Mouse (Mus musculus): ENCODE measurements at regions not wholly inside any gene's neighbourhood (a gene's known extent, or its start where the extent isn't known, plus 50 kb on each side); places are given as distances from the start of the nearest gene placed in this dataset.
"Not testable (repeated sequence)": the region's sequence is repeated elsewhere in the genome, so short reads cannot be mapped to it uniquely, and the experiment has no call there.

GRCm38 (mm10) chr3:149075488-149075851 lies 85.1 kb upstream of the Adgrl2 start:
- Histone ChIP-seq H3K9ac (replicated peaks) (no peak overlapping the region), H3K27me3 (no peaks in the 10 kb centered on the region), H3K4me3 (replicated peaks) (no peak overlapping the region), H3K27ac (no peak overlapping the region), H3K4me2 (replicated peaks) (no peak overlapping the region), H3K36me3 (no peaks in the 10 kb centered on the region), H3K4me1 (replicated peaks) (peaks cover 15% of the 10 kb centered on the region), H3K9me3 (no peaks in the 10 kb centered on the region)
- 51% methylated on average over 5 of the region's 5 CpGs for WGBS
- ATAC-seq = peak; percentile 89

- WGBS = 71% methylated on average over 27 of the region's 27 CpGs
- Histone ChIP-seq H3K4me3 (replicated peaks) (no peak overlapping the region), H3K9ac (replicated peaks) (no peak overlapping the region)
Measured at GRCm38 (mm10) chr3:149074658-149075487, 84.5 kb upstream of the Adgrl2 start.

GRCm38 (mm10) chr3:149070201-149070600 lies 79.8 kb upstream of the Adgrl2 start:
- no peak overlapping the region for H3K27ac ChIP-seq
- no peaks in the 10 kb centered on the region for H3K36me3 ChIP-seq
- no peak overlapping the region for H3K4me3 ChIP-seq (replicated peaks)
- ATAC-seq = no peak
- WGBS = 73% methylated on average over 7 of the region's 7 CpGs
- no peak overlapping the region for H3K4me2 ChIP-seq (replicated peaks)
- no peaks in the 10 kb centered on the region for H3K9me3 ChIP-seq
- no peak overlapping the region for H3K9ac ChIP-seq (replicated peaks)
- no peaks in the 10 kb centered on the region for H3K27me3 ChIP-seq
- H3K4me1 ChIP-seq (replicated peaks) = peaks cover 8% of the 10 kb centered on the region

More at GRCm38 (mm10) chr3:149074658-149075487, 84.5 kb upstream of the Adgrl2 start:
- Histone ChIP-seq H3K36me3 (no peaks in the 10 kb centered on the region), H3K4me1 (replicated peaks) (peaks cover 15% of the 10 kb centered on the region), H3K27me3 (no peaks in the 10 kb centered on the region), H3K27ac (no peak overlapping the region; the same call in 1 of the 2 replicates), H3K9me3 (no peaks in the 10 kb centered on the region), H3K4me2 (replicated peaks) (0 out of 2 replicates have a peak overlapping the region, but pooled peaks have one; percentile 9)
- peak; percentile 76 for ATAC-seq

- ATAC-seq = peak; percentile 56
Measured at GRCm38 (mm10) chr3:149069436-149069835, 79.1 kb upstream of the Adgrl2 start.

GRCm38 (mm10) chr3:149068821-149069220 lies 78.5 kb upstream of the Adgrl2 start:
- Histone ChIP-seq H3K4me2 (replicated peaks) (no peak overlapping the region), H3K9ac (replicated peaks) (no peak overlapping the region), H3K4me3 (replicated peaks) (no peak overlapping the region), H3K36me3 (no peaks in the 10 kb centered on the region), H3K27ac (no peak overlapping the region), H3K9me3 (no peaks in the 10 kb centered on the region), H3K27me3 (no peaks in the 10 kb centered on the region), H3K4me1 (replicated peaks) (no peaks in the 10 kb centered on the region)
- ATAC-seq = peak; percentile 65; the same call in 1 of the 2 replicates
- 67% methylated on average over 7 of the region's 7 CpGs for WGBS

More at GRCm38 (mm10) chr3:149069436-149069835, 79.1 kb upstream of the Adgrl2 start:
- H3K4me2 ChIP-seq (replicated peaks) = no peak overlapping the region
- no peaks in the 10 kb centered on the region for H3K27me3 ChIP-seq
- no peaks in the 10 kb centered on the region for H3K36me3 ChIP-seq
- H3K9ac ChIP-seq (replicated peaks) = no peak overlapping the region
- no peak overlapping the region for H3K27ac ChIP-seq
- no peak overlapping the region for H3K4me3 ChIP-seq (replicated peaks)
- 88% methylated on average over 9 of the region's 9 CpGs for WGBS
- peaks cover under 1% of the 10 kb centered on the region for H3K4me1 ChIP-seq (replicated peaks)
- H3K9me3 ChIP-seq = no peaks in the 10 kb centered on the region

- Histone ChIP-seq H3K27ac (no peak overlapping the region), H3K9me3 (no peaks in the 10 kb centered on the region), H3K27me3 (no peaks in the 10 kb centered on the region), H3K4me3 (replicated peaks) (no peak overlapping the region), H3K4me2 (replicated peaks) (no peak overlapping the region), H3K9ac (replicated peaks) (no peak overlapping the region), H3K4me1 (replicated peaks) (no peaks in the 10 kb centered on the region), H3K36me3 (no peaks in the 10 kb centered on the region)
- 79% methylated on average over 7 of the region's 7 CpGs for WGBS
- no peak for ATAC-seq
Measured at GRCm38 (mm10) chr3:149067758-149068157, 77.4 kb upstream of the Adgrl2 start.

GRCm38 (mm10) chr3:149055077-149055476 lies 64.7 kb upstream of the Adgrl2 start:
- no peak overlapping the region for H3K4me3 ChIP-seq (replicated peaks)
- no peak overlapping the region for H3K4me2 ChIP-seq (replicated peaks)
- H3K9ac ChIP-seq (replicated peaks) = no peak overlapping the region
- ATAC-seq = no peak
- H3K4me1 ChIP-seq (replicated peaks) = peaks cover 3% of the 10 kb centered on the region; the same call in 1 of the 2 replicates
- 70% methylated on average over 12 of the region's 12 CpGs for WGBS
- no peaks in the 10 kb centered on the region for H3K27me3 ChIP-seq
- H3K36me3 ChIP-seq = no peaks in the 10 kb centered on the region
- H3K9me3 ChIP-seq = no peaks in the 10 kb centered on the region
- no peak overlapping the region for H3K27ac ChIP-seq

- H3K27me3 ChIP-seq; H3K36me3 ChIP-seq; H3K27ac ChIP-seq; H3K9me3 ChIP-seq; H3K4me2 ChIP-seq (replicated peaks); ATAC-seq; H3K4me3 ChIP-seq (replicated peaks); H3K9ac ChIP-seq (replicated peaks); H3K4me1 ChIP-seq (replicated peaks): not testable (repeated sequence)
- 98% methylated on average over 1 of the region's 1 CpGs for WGBS
Measured at GRCm38 (mm10) chr3:149052295-149052902, 62.0 kb upstream of the Adgrl2 start.

- Histone ChIP-seq H3K4me1 (replicated peaks) (peaks cover 27% of the 10 kb centered on the region), H3K36me3 (no peaks in the 10 kb centered on the region), H3K4me3 (replicated peaks) (no peak overlapping the region), H3K27me3 (no peaks in the 10 kb centered on the region), H3K4me2 (replicated peaks) (no peak overlapping the region), H3K27ac (no peak overlapping the region), H3K9ac (replicated peaks) (no peak overlapping the region), H3K9me3 (no peaks in the 10 kb centered on the region)
- 93% methylated on average over 4 of the region's 5 CpGs for WGBS
- ATAC-seq = no peak
Measured at GRCm38 (mm10) chr3:149045343-149045742, 55.0 kb upstream of the Adgrl2 start.

- H3K4me1 ChIP-seq (replicated peaks) = peaks cover 23% of the 10 kb centered on the region
Measured at GRCm38 (mm10) chr3:149043901-149044300, 53.5 kb upstream of the Adgrl2 start.

GRCm38 (mm10) chr3:149042527-149042926 lies 52.2 kb upstream of the Adgrl2 start:
- ATAC-seq = peak; percentile 85
- no peak overlapping the region for H3K9ac ChIP-seq (replicated peaks)
- H3K4me2 ChIP-seq (replicated peaks) = peak overlapping the region; percentile 26; the same call in 1 of the 2 replicates
- no peaks in the 10 kb centered on the region for H3K9me3 ChIP-seq
- no peak overlapping the region for H3K4me3 ChIP-seq (replicated peaks)
- no peaks in the 10 kb centered on the region for H3K36me3 ChIP-seq
- no peaks in the 10 kb centered on the region for H3K27me3 ChIP-seq
- no peak overlapping the region for H3K27ac ChIP-seq
- H3K4me1 ChIP-seq (replicated peaks) = peaks cover 23% of the 10 kb centered on the region
- WGBS = 6% methylated on average over 9 of the region's 9 CpGs

More at GRCm38 (mm10) chr3:149043901-149044300, 53.5 kb upstream of the Adgrl2 start:
- ATAC-seq = no peak
- Histone ChIP-seq H3K27ac (no peak overlapping the region), H3K4me2 (replicated peaks) (no peak overlapping the region), H3K9me3 (no peaks in the 10 kb centered on the region), H3K27me3 (no peaks in the 10 kb centered on the region), H3K36me3 (no peaks in the 10 kb centered on the region), H3K4me3 (replicated peaks) (no peak overlapping the region), H3K9ac (replicated peaks) (no peak overlapping the region)
- 85% methylated on average over 4 of the region's 4 CpGs for WGBS

GRCm38 (mm10) chr3:149041188-149041587 lies 50.8 kb upstream of the Adgrl2 start:
- Histone ChIP-seq H3K4me2 (replicated peaks) (no peak overlapping the region), H3K9me3 (no peaks in the 10 kb centered on the region), H3K27me3 (no peaks in the 10 kb centered on the region), H3K9ac (replicated peaks) (no peak overlapping the region), H3K4me1 (replicated peaks) (peaks cover 23% of the 10 kb centered on the region), H3K27ac (no peak overlapping the region), H3K36me3 (no peaks in the 10 kb centered on the region), H3K4me3 (replicated peaks) (no peak overlapping the region)
- no peak for ATAC-seq
- 61% methylated on average over 3 of the region's 3 CpGs for WGBS

Data from midbrain, embryonic 13.5 days (tissue).